ENCODE assay signal across 11 mouse cellular contexts in the genomic region with DNA sequence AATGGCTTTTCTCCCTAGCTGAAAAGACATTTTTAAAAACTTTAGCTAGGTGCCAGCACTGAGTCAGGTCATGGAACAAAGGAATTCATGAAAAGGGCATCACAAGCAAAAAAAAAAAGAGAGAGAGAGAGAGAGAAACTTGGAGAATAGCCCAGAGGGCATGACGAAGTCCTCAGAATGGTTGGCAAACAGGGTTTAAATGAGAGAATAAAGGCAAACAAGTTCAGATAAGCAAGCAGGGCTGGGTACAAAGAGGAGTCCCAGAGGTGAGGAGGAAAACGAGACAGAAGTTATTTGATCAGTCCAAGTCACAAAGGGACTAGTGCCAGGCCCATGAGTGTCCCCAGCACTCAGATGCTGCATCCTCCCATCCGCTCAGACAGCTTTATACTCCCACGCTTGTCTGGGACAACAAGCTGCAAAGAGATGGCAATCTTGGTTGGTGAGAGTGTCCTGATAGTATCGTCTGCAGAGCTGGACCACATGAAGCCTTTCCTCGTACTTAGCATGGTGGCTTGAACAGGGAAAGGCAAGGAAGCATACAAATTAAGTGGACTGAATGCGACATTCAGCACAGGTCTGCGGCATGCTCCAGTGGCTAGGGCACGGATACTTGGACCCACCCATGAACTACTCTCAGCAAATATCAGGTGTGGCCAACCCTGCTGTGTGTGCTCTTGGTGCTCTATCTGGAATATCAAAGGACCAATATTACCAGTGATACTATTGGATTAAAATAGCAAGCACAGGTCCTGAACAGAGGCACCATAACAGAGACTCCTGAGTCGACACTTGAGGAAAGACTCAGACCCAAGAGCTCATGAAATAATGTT. TPM values are rescaled to one million over a fixed set of nuclear protein-coding genes. Genes with fewer than 3 reads are reported as not detected.
DNase-seq lines count a peak whose midpoint lies in the region; TF ChIP-seq lines count a peak whose summit lies in the region.
"Had no signal": no experiment of that assay in that cellular context is flagged by ENCODE, and none has a peak within 500 bp of the region (broad histone marks: within the 10 kb centered on the region; RNA-seq: fewer than 3 reads in every experiment).

No protein-coding gene starts in this region.

- TF ChIP-seq POLR2A in lung, adult 2 months (IDR thresholded peaks at IDR 0.05; ENCODE audit: borderline replicate concordance, extremely low read depth, low read depth, low read length) = no peak

- TF ChIP-seq CTCF in lung, adult 2 months (IDR thresholded peaks at IDR 0.05; ENCODE audit: insufficient read depth, low read length) = no peak

- peak; percentile 33 for DNase-seq in kidney, adult 9 months
- DNase-seq in kidney, adult 18-20 months = no peak
- DNase-seq in 3T3-L1 (ENCODE audit: low read depth, low spot score) = peak; percentile 59
- peak; percentile 74 for DNase-seq in Muller cell, postnatal 12 days (ENCODE audit: inconsistent ontology term)
- DNase-seq in lung, adult 2 months = peak; percentile 34
- no peak for DNase-seq in embryo, embryonic 10 days (ENCODE audit: low spot score)
- no peak for DNase-seq in left cerebral cortex, adult 9 months (ENCODE audit: low spot score in 2 of 2)
- DNase-seq: kidney, postnatal 36 days had no signal

- no peak overlapping the region for H3K4me3 ChIP-seq in lung, adult 2 months (replicated peaks; ENCODE audit: extremely low read depth, low read depth, low read length)
- H3K4me3 ChIP-seq: limb, embryonic 12.5 days; midbrain, embryonic 12.5 days; neural tube, embryonic 15.5 days had no signal

- 62% methylated on average over 10 of the region's 10 CpGs for WGBS in lung, adult 2 months

- H3K4me1 ChIP-seq in lung, adult 2 months (ENCODE audit: control insufficient read depth, insufficient read depth, low read length) = peaks cover 7% of the 10 kb centered on the region
- H3K4me1 ChIP-seq: midbrain, embryonic 12.5 days; neural tube, embryonic 15.5 days had no signal

RNA-seq across cellular contexts. Expression of a gene that starts 22.2 kb away (rescaled TPM):
- 3.4 and 4.8 TPM in 2 replicates for polyA plus RNA-seq in lung, adult 2 months (2012; rRNA removed)

Comparison
In these comparisons a context has a peak if more than half of its experiments do, and no peak if none do; other contexts are left out.
1. DNase-seq: peak in kidney, adult 9 months (single experiment), 3T3-L1 (single experiment), Muller cell, postnatal 12 days (single experiment) and lung, adult 2 months (single experiment); none in kidney, adult 18-20 months (single experiment), embryo, embryonic 10 days (single experiment) and left cerebral cortex, adult 9 months (0 of 2).